In genomic region chr3:69490981-69491681, GRCm38 (mm10) we compare ENCODE assay signal across 12 mouse cellular contexts.
DNase-seq lines count a peak whose midpoint lies in the region; ATAC-seq lines count a peak whose summit lies in the region.
"Had no signal": no experiment of that assay in that cellular context is flagged by ENCODE, and none has a peak within 500 bp of the region (broad histone marks: within the 10 kb centered on the region; RNA-seq: fewer than 3 reads in every experiment).

No protein-coding gene starts in this region.

- no peaks in the 10 kb centered on the region for H3K36me3 ChIP-seq in hindbrain, embryonic 14.5 days (replicated peaks; ENCODE audit: control insufficient read depth, insufficient read depth)
- no peaks in the 10 kb centered on the region for H3K36me3 ChIP-seq in hindbrain, embryonic 16.5 days (ENCODE audit: control insufficient read depth, insufficient read depth, low read length)
- no peaks in the 10 kb centered on the region for H3K36me3 ChIP-seq in kidney, embryonic 16.5 days (ENCODE audit: insufficient read depth, low read length)
- H3K36me3 ChIP-seq in liver, embryonic 12.5 days = no peaks in the 10 kb centered on the region

- no peak overlapping the region for H3K4me2 ChIP-seq in hindbrain, embryonic 14.5 days (replicated peaks)
- H3K4me2 ChIP-seq in hindbrain, embryonic 16.5 days (ENCODE audit: low read length) = no peak overlapping the region
- no peak overlapping the region for H3K4me2 ChIP-seq in kidney, embryonic 16.5 days (replicated peaks; ENCODE audit: low read depth, low read length)
- no peak overlapping the region for H3K4me2 ChIP-seq in liver, embryonic 12.5 days
- H3K4me2 ChIP-seq: forebrain, embryonic 13.5 days; lung, embryonic 14.5 days had no signal

- H3K4me1 ChIP-seq in hindbrain, embryonic 14.5 days (replicated peaks; ENCODE audit: control insufficient read depth, insufficient read depth, low read length) = peaks cover 6% of the 10 kb centered on the region
- peaks cover 9% of the 10 kb centered on the region for H3K4me1 ChIP-seq in hindbrain, embryonic 16.5 days (ENCODE audit: control insufficient read depth, insufficient read depth, low read depth, low read length)
- peaks cover 12% of the 10 kb centered on the region for H3K4me1 ChIP-seq in kidney, embryonic 16.5 days (ENCODE audit: insufficient read depth, low read length)
- no peaks in the 10 kb centered on the region for H3K4me1 ChIP-seq in liver, embryonic 12.5 days

- no peak overlapping the region for H3K9ac ChIP-seq in hindbrain, embryonic 14.5 days
- H3K9ac ChIP-seq in hindbrain, embryonic 16.5 days (ENCODE audit: low read depth, low read length) = no peak overlapping the region
- no peak overlapping the region for H3K9ac ChIP-seq in kidney, embryonic 16.5 days (replicated peaks; ENCODE audit: low read length)
- no peak overlapping the region for H3K9ac ChIP-seq in liver, embryonic 12.5 days
- H3K9ac ChIP-seq: forebrain, embryonic 13.5 days; lung, embryonic 14.5 days had no signal

- H3K9me3 ChIP-seq in hindbrain, embryonic 14.5 days (ENCODE audit: control insufficient read depth, low read length) = no peaks in the 10 kb centered on the region
- no peaks in the 10 kb centered on the region for H3K9me3 ChIP-seq in hindbrain, embryonic 16.5 days (ENCODE audit: control insufficient read depth, low read length)
- H3K9me3 ChIP-seq in kidney, embryonic 16.5 days (ENCODE audit: low read length) = no peaks in the 10 kb centered on the region
- H3K9me3 ChIP-seq in liver, embryonic 12.5 days (replicated peaks) = no peaks in the 10 kb centered on the region
- H3K9me3 ChIP-seq: forebrain, embryonic 13.5 days had no signal

- no peak overlapping the region for H3K4me3 ChIP-seq in hindbrain, embryonic 14.5 days (replicated peaks; ENCODE audit: low read length)
- no peak overlapping the region for H3K4me3 ChIP-seq in hindbrain, embryonic 16.5 days (ENCODE audit: low read length)
- no peak overlapping the region for H3K4me3 ChIP-seq in kidney, embryonic 16.5 days (ENCODE audit: low read length)
- no peak overlapping the region for H3K4me3 ChIP-seq in liver, embryonic 12.5 days
- H3K4me3 ChIP-seq: forebrain, embryonic 13.5 days had no signal

- no peak for DNase-seq in hindbrain, embryonic 14.5 days (ENCODE audit: low spot score)
- DNase-seq in testis, postnatal 14 days (ENCODE audit: low spot score) = peak; percentile 40
- no peak for DNase-seq in testis, postnatal 10 days (ENCODE audit: low spot score)
- no peak for DNase-seq in urinary bladder, postnatal 10 days (ENCODE audit: low spot score)
- DNase-seq: heart, postnatal 4 days; lung, embryonic 14.5 days; thymus, postnatal 4 days had no signal

- H3K27ac ChIP-seq in hindbrain, embryonic 14.5 days = no peak overlapping the region
- H3K27ac ChIP-seq in hindbrain, embryonic 16.5 days (ENCODE audit: low read depth, low read length) = no peak overlapping the region
- peak overlapping the region; percentile 50; the same call in 1 of the 2 replicates for H3K27ac ChIP-seq in kidney, embryonic 16.5 days (ENCODE audit: low read length)
- no peak overlapping the region for H3K27ac ChIP-seq in liver, embryonic 12.5 days
- H3K27ac ChIP-seq: forebrain, embryonic 13.5 days had no signal

- ATAC-seq in hindbrain, embryonic 14.5 days (ENCODE audit: low FRiP score) = peak; percentile 36; the same call in 1 of the 2 replicates
- ATAC-seq in hindbrain, embryonic 16.5 days = no peak
- ATAC-seq in kidney, embryonic 16.5 days (ENCODE audit: low FRiP score, low TSS enrichment) = peak; percentile 92
- no peak for ATAC-seq in liver, embryonic 12.5 days
- ATAC-seq: activated CD4-positive, CD25-positive, alpha-beta regulatory T cell, adult 4 months; forebrain, embryonic 13.5 days had no signal

- WGBS in hindbrain, embryonic 14.5 days = 84% methylated on average over 6 of the region's 6 CpGs
- 83% methylated on average over 6 of the region's 6 CpGs for WGBS in hindbrain, embryonic 16.5 days
- 69% methylated on average over 6 of the region's 6 CpGs for WGBS in kidney, embryonic 16.5 days
- 81% methylated on average over 6 of the region's 6 CpGs for WGBS in liver, embryonic 12.5 days (ENCODE audit: insufficient replicate concordance)

- H3K27me3 ChIP-seq in hindbrain, embryonic 14.5 days (ENCODE audit: control insufficient read depth, insufficient read depth, low read length) = no peaks in the 10 kb centered on the region
- H3K27me3 ChIP-seq in hindbrain, embryonic 16.5 days (replicated peaks; ENCODE audit: control insufficient read depth, insufficient read depth, low read length) = no peaks in the 10 kb centered on the region
- no peaks in the 10 kb centered on the region; the same call in 1 of the 2 replicates for H3K27me3 ChIP-seq in kidney, embryonic 16.5 days (ENCODE audit: insufficient read depth, low read length)
- no peaks in the 10 kb centered on the region for H3K27me3 ChIP-seq in liver, embryonic 12.5 days (replicated peaks)
- H3K27me3 ChIP-seq: forebrain, embryonic 13.5 days had no signal

Comparison
In these comparisons a context has a peak if more than half of its experiments do, and no peak if none do; other contexts are left out.
1. ATAC-seq: peak in hindbrain, embryonic 14.5 days (single experiment) and kidney, embryonic 16.5 days (single experiment); none in hindbrain, embryonic 16.5 days (single experiment) and liver, embryonic 12.5 days (single experiment).